In the genomic region with DNA sequence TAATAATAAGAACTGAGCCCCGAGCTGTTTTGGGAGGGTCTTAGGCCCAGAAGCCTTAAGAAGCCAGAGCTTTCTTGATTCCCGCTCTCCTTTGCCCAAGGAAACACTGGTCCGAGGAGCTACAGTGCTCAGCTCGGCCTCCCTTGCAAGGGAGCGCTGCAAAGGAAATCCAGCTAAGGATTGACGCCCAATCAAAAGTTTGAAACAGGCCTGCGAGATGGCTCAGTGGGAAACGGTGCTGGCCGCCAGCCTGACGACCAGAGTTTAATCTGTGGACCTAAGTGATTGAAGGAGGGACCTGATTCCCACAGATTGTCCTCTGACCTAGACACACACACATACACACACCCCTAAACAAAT, we compare ENCODE assay signal across 8 mouse cellular contexts. TPM values are rescaled to one million over a fixed set of nuclear protein-coding genes. Genes with fewer than 3 reads are reported as not detected.
DNase-seq lines count a peak whose midpoint lies in the region; ATAC-seq and TF ChIP-seq lines count a peak whose summit lies in the region.

No protein-coding gene starts in this region.

- intact Hi-C loops in heart, postnatal 25 days (cut with DNase I), result loop anchor here (10.0 kb wide), 1 partner anchor 91 kb away; a partner anchor contains a TSS

- peak overlapping the region; percentile 39 for H3K27ac ChIP-seq in heart, embryonic 12.5 days (ENCODE audit: poor library complexity, severe bottlenecking)
- peak overlapping the region; percentile 14; the same call in 1 of the 2 replicates for H3K27ac ChIP-seq in bone marrow, adult 2 months (ENCODE audit: control insufficient read depth, insufficient read depth, low read depth, low read length, poor library complexity)
- peak overlapping the region; percentile 48; the same call in 1 of the 2 replicates for H3K27ac ChIP-seq in liver, embryonic 11.5 days (ENCODE audit: low read depth, low read length)

- WGBS in heart, embryonic 12.5 days, result 6% methylated on average over 10 of the region's 10 CpGs
- WGBS in bone marrow, adult 2 months, result 10% methylated on average over 10 of the region's 10 CpGs
- WGBS in liver, embryonic 11.5 days, result 8% methylated on average over 10 of the region's 10 CpGs

- peaks cover 25% of the 10 kb centered on the region for H3K27me3 ChIP-seq in heart, embryonic 12.5 days (replicated peaks)
- H3K27me3 ChIP-seq in liver, embryonic 11.5 days (replicated peaks; ENCODE audit: control insufficient read depth, insufficient read depth, low read length), result peaks cover 24% of the 10 kb centered on the region

- peak overlapping the region; percentile 92 for H3K4me2 ChIP-seq in heart, embryonic 12.5 days
- peak overlapping the region; percentile 99 for H3K4me2 ChIP-seq in liver, embryonic 11.5 days

- no peaks in the 10 kb centered on the region for H3K9me3 ChIP-seq in heart, embryonic 12.5 days (replicated peaks)
- H3K9me3 ChIP-seq in liver, embryonic 11.5 days (ENCODE audit: control insufficient read depth, low read length), result no peaks in the 10 kb centered on the region

- H3K4me3 ChIP-seq in heart, embryonic 12.5 days, result peak overlapping the region; percentile 71
- peak overlapping the region; percentile 83 for H3K4me3 ChIP-seq in bone marrow, adult 2 months (replicated peaks; ENCODE audit: control insufficient read depth, low read depth, low read length)
- peak overlapping the region; percentile 57 for H3K4me3 ChIP-seq in liver, embryonic 11.5 days (ENCODE audit: low read depth, low read length)

- peaks cover 10% of the 10 kb centered on the region for H3K36me3 ChIP-seq in heart, embryonic 12.5 days
- no peaks in the 10 kb centered on the region for H3K36me3 ChIP-seq in liver, embryonic 11.5 days (ENCODE audit: control insufficient read depth, insufficient read depth, low read length)

- peak overlapping the region; percentile 74 for H3K9ac ChIP-seq in heart, embryonic 12.5 days
- peak overlapping the region; percentile 74 for H3K9ac ChIP-seq in liver, embryonic 11.5 days (ENCODE audit: low read depth, low read length)

- no peak for TF ChIP-seq POLR2A in bone marrow, adult 2 months (IDR thresholded peaks at IDR 0.05; ENCODE audit: borderline replicate concordance, control insufficient read depth, low read depth, low read length)

- peaks cover 38% of the 10 kb centered on the region for H3K4me1 ChIP-seq in heart, embryonic 12.5 days (replicated peaks)
- peaks cover 9% of the 10 kb centered on the region for H3K4me1 ChIP-seq in bone marrow, adult 2 months (ENCODE audit: control insufficient read depth, insufficient read depth, low read length)
- peaks cover 32% of the 10 kb centered on the region for H3K4me1 ChIP-seq in liver, embryonic 11.5 days (replicated peaks; ENCODE audit: control insufficient read depth, insufficient read depth, low read length)

- TF ChIP-seq CTCF in bone marrow, adult 2 months (IDR thresholded peaks at IDR 0.05; ENCODE audit: control insufficient read depth, insufficient read depth, low read length), result no peak

- DNase-seq in heart, adult 8-10 months (ENCODE audit: low spot score), result no peak
- peak; percentile 1 for DNase-seq in heart, postnatal 25 days (ENCODE audit: low spot score)
- no peak for DNase-seq in liver, embryonic 11.5 days (ENCODE audit: low spot score)
- DNase-seq in left cerebral cortex, adult 9 months (ENCODE audit: low spot score in 2 of 2), result no peak
- DNase-seq in layer of hippocampus, adult 9-10 months (ENCODE audit: low spot score), result no peak

- no peak for ATAC-seq in heart, embryonic 12.5 days (ENCODE audit: insufficient number of reproducible peaks, low FRiP score)
- no peak for ATAC-seq in liver, embryonic 11.5 days (replicated peaks; ENCODE audit: low FRiP score)
- ATAC-seq in erythroid progenitor cell, adult 5-6 weeks (replicated peaks; ENCODE audit: low FRiP score, poor library complexity, severe bottlenecking), result no peak

RNA-seq across cellular contexts. Expression of a gene that starts 1.1 kb away (rescaled TPM):
- polyA plus RNA-seq in heart, embryonic 12.5 days (2016; fragmentation: Nextera tagmentation; extraction: Ambion mirVana), result 0.72 and 1.4 TPM in 2 replicates
- 1 to 10 TPM; 1.7 to 3.2 (median 2.2) TPM for total RNA-seq in heart, adult 8-10 months (2022)
- 0.61 and 5.6 TPM in 2 replicates for polyA plus RNA-seq in bone marrow, adult 2 months (2011; ENCODE audit: insufficient read depth, insufficient read length, low replicate concordance, missing spikeins)
- 1 to 10 TPM; 1.9 to 2.0 TPM for total RNA-seq in heart, postnatal 25 days (2021)
- 3.9 and 4.2 TPM in 2 replicates for polyA plus RNA-seq in liver, embryonic 11.5 days (2014; fragmentation: Nextera tagmentation; extraction: Ambion mirVana)
- not detected in 2 replicates for total RNA-seq in erythroid progenitor cell, adult 5-6 weeks (2015; ENCODE audit: low replicate concordance)
- total RNA-seq in erythroid progenitor cell, adult 5-6 weeks (2017; ENCODE audit: low replicate concordance), result 0.68 and 0.90 TPM in 2 replicates

RNA-seq across cellular contexts. Expression of a gene that starts 2.0 kb away (rescaled TPM):
- 29.4 and 30.2 TPM in 2 replicates for polyA plus RNA-seq in heart, embryonic 12.5 days (2016; fragmentation: Nextera tagmentation; extraction: Ambion mirVana)
- 10 to 100 TPM; 10.5 to 12.4 (median 11.4) TPM for total RNA-seq in heart, adult 8-10 months (2022)
- 4.0 and 5.1 TPM in 2 replicates for polyA plus RNA-seq in bone marrow, adult 2 months (2011; ENCODE audit: insufficient read depth, insufficient read length, low replicate concordance, missing spikeins)
- 1 to 10 TPM; 8.4 to 9.6 TPM for total RNA-seq in heart, postnatal 25 days (2021)
- polyA plus RNA-seq in liver, embryonic 11.5 days (2014; fragmentation: Nextera tagmentation; extraction: Ambion mirVana), result 16.2 and 17.9 TPM in 2 replicates
- total RNA-seq in erythroid progenitor cell, adult 5-6 weeks (2015; ENCODE audit: low replicate concordance), result 0.84 TPM in 1 of 2 replicates, not detected in the other
- total RNA-seq in erythroid progenitor cell, adult 5-6 weeks (2017; ENCODE audit: low replicate concordance), result 2.0 and 6.7 TPM in 2 replicates

RNA-seq across cellular contexts. Expression of a gene that starts 5.2 kb away (rescaled TPM):
- not detected in 2 replicates for polyA plus RNA-seq in heart, embryonic 12.5 days (2016; fragmentation: Nextera tagmentation; extraction: Ambion mirVana)
- total RNA-seq in heart, adult 8-10 months (2022), result not detected
- 0.56 and 0.87 TPM in 2 replicates for polyA plus RNA-seq in bone marrow, adult 2 months (2011; ENCODE audit: insufficient read depth, insufficient read length, low replicate concordance, missing spikeins)
- total RNA-seq in heart, postnatal 25 days (2021), result not detected
- polyA plus RNA-seq in liver, embryonic 11.5 days (2014; fragmentation: Nextera tagmentation; extraction: Ambion mirVana), result not detected in 2 replicates
- not detected in 2 replicates for total RNA-seq in erythroid progenitor cell, adult 5-6 weeks (2015; ENCODE audit: low replicate concordance)
- total RNA-seq in erythroid progenitor cell, adult 5-6 weeks (2017; ENCODE audit: low replicate concordance), result 0.13 TPM in 1 of 2 replicates, not detected in the other

RNA-seq across cellular contexts. Expression of a gene that starts 20.4 kb away (rescaled TPM):
- polyA plus RNA-seq in heart, embryonic 12.5 days (2016; fragmentation: Nextera tagmentation; extraction: Ambion mirVana), result 9.3 and 10.2 TPM in 2 replicates
- 10 to 100 TPM; 53.5 to 63.3 (median 57.1) TPM for total RNA-seq in heart, adult 8-10 months (2022)
- 10.2 and 16.1 TPM in 2 replicates for polyA plus RNA-seq in bone marrow, adult 2 months (2011; ENCODE audit: insufficient read depth, insufficient read length, low replicate concordance, missing spikeins)
- total RNA-seq in heart, postnatal 25 days (2021), result 10 to 100 TPM; 51.3 TPM
- polyA plus RNA-seq in liver, embryonic 11.5 days (2014; fragmentation: Nextera tagmentation; extraction: Ambion mirVana), result 10.1 and 14.1 TPM in 2 replicates
- 9.2 and 15.5 TPM in 2 replicates for total RNA-seq in erythroid progenitor cell, adult 5-6 weeks (2015; ENCODE audit: low replicate concordance)
- total RNA-seq in erythroid progenitor cell, adult 5-6 weeks (2017; ENCODE audit: low replicate concordance), result 6.8 and 11.6 TPM in 2 replicates

RNA-seq across cellular contexts. Expression of a gene that starts 24.3 kb away (rescaled TPM):
- polyA plus RNA-seq in heart, embryonic 12.5 days (2016; fragmentation: Nextera tagmentation; extraction: Ambion mirVana), result 3.7 and 4.8 TPM in 2 replicates
- 10 to 100 TPM in 2 of 4 experiments, 1 to 10 TPM in 2; 7.5 to 11.6 (median 9.9) TPM for total RNA-seq in heart, adult 8-10 months (2022)
- 3.1 and 5.7 TPM in 2 replicates for polyA plus RNA-seq in bone marrow, adult 2 months (2011; ENCODE audit: insufficient read depth, insufficient read length, low replicate concordance, missing spikeins)
- total RNA-seq in heart, postnatal 25 days (2021), result 10 to 100 TPM; 10.7 to 11.7 TPM
- 4.4 and 5.6 TPM in 2 replicates for polyA plus RNA-seq in liver, embryonic 11.5 days (2014; fragmentation: Nextera tagmentation; extraction: Ambion mirVana)
- 3.2 and 3.8 TPM in 2 replicates for total RNA-seq in erythroid progenitor cell, adult 5-6 weeks (2015; ENCODE audit: low replicate concordance)
- total RNA-seq in erythroid progenitor cell, adult 5-6 weeks (2017; ENCODE audit: low replicate concordance), result 0.64 TPM in 1 of 2 replicates, not detected in the other
